Mouse (Mus musculus) liver, embryonic 12.5 days (tissue): ENCODE measurements at regions not wholly inside any gene's neighbourhood (a gene's known extent, or its start where the extent isn't known, plus 50 kb on each side); places are given as distances from the start of the nearest gene placed in this dataset.

Experiments
- ATAC-seq: fragments of 200-750 bp; cut with Nextera tagmentation; 2 replicates; pipeline ENCODE4 v1.8.0; 2017; ENCODE audit warnings: moderate number of reproducible peaks, mild to moderate bottlenecking, moderate library complexity
- H3K27ac ChIP-seq: fragments of 300-500 bp; sonication (generic); 2 replicates; pipeline ENCODE4 v1.5.1; 2016; ENCODE audit warnings: mild to moderate bottlenecking
- H3K27me3 ChIP-seq: fragments of 300-500 bp; sonication (generic); replicated peaks from 2 replicates; pipeline ENCODE4 v1.6.1; 2016; ENCODE audit warnings: mild to moderate bottlenecking, moderate library complexity
- H3K36me3 ChIP-seq: fragments of 300-500 bp; sonication (generic); 2 replicates; pipeline ENCODE4 v1.6.1; 2016; ENCODE audit warnings: mild to moderate bottlenecking, moderate library complexity
- H3K4me1 ChIP-seq: fragments of 300-500 bp; sonication (generic); 2 replicates; pipeline ENCODE4 v1.6.1; 2016
- H3K4me2 ChIP-seq: fragments of 300-500 bp; sonication (generic); 2 replicates; pipeline ENCODE4 v1.6.1; 2016; ENCODE audit warnings: mild to moderate bottlenecking, moderate library complexity
- H3K4me3 ChIP-seq: fragments of 300-500 bp; sonication (generic); 2 replicates; pipeline ENCODE4 v1.5.1; 2016; ENCODE audit warnings: mild to moderate bottlenecking, moderate library complexity
- H3K9ac ChIP-seq: fragments of 300-500 bp; sonication (generic); 2 replicates; pipeline ENCODE4 v1.6.1; 2016; ENCODE audit warnings: mild to moderate bottlenecking, moderate library complexity
- H3K9me3 ChIP-seq: fragments of 300-500 bp; sonication (generic); replicated peaks from 2 replicates; pipeline ENCODE4 v1.6.1; 2016; ENCODE audit warnings: mild to moderate bottlenecking, moderate library complexity
- WGBS: fragments of 180-500 bp; shearing (Covaris S2); methylation state at CpG from one replicate; pipeline ENCODE4 v1.1.7; 2016; ENCODE audit not compliant: insufficient replicate concordance; 5-methylcytosine and 5-hydroxymethylcytosine counted together

- Histone ChIP-seq H3K36me3 (no peaks in the 10 kb centered on the region), H3K4me2 (no peak overlapping the region), H3K27ac (no peak overlapping the region), H3K4me1 (peaks cover 36% of the 10 kb centered on the region), H3K4me3 (no peak overlapping the region), H3K9ac (no peak overlapping the region), H3K27me3 (no peaks in the 10 kb centered on the region), H3K9me3 (peaks cover 7% of the 10 kb centered on the region; the same call in 1 of the 2 replicates)
- 79% methylated on average over 10 of the region's 10 CpGs for WGBS
- no peak for ATAC-seq
Observed at GRCm38 (mm10) chr4:153321085-153321484, 161.5 kb downstream of the Ajap1 start.

- H3K4me3 ChIP-seq, result no peak overlapping the region
- H3K4me1 ChIP-seq, result peaks cover 41% of the 10 kb centered on the region
- H3K9me3 ChIP-seq, result peaks cover 7% of the 10 kb centered on the region; the same call in 1 of the 2 replicates
- H3K9ac ChIP-seq, result no peak overlapping the region
- no peak overlapping the region for H3K4me2 ChIP-seq
- H3K36me3 ChIP-seq, result no peaks in the 10 kb centered on the region
- WGBS, result 74% methylated on average over 9 of the region's 9 CpGs
- no peak for ATAC-seq
- no peaks in the 10 kb centered on the region for H3K27me3 ChIP-seq
- no peak overlapping the region for H3K27ac ChIP-seq
Observed at GRCm38 (mm10) chr4:153320602-153321001, 162.0 kb downstream of the Ajap1 start.

- 19% methylated on average over 16 of the region's 16 CpGs for WGBS
- peak overlapping the region; percentile 63 for H3K4me2 ChIP-seq
- peaks cover 47% of the 10 kb centered on the region for H3K4me1 ChIP-seq
- peak; percentile 97 for ATAC-seq
- peak overlapping the region; percentile 57 for H3K4me3 ChIP-seq
- peak overlapping the region; percentile 91 for H3K27ac ChIP-seq
- H3K9me3 ChIP-seq, result peaks cover 9% of the 10 kb centered on the region; the same call in 1 of the 2 replicates
- H3K36me3 ChIP-seq, result no peaks in the 10 kb centered on the region
- no peaks in the 10 kb centered on the region for H3K27me3 ChIP-seq
- H3K9ac ChIP-seq, result peak overlapping the region; percentile 69
Observed at GRCm38 (mm10) chr4:153316964-153317724, 165.5 kb downstream of the Ajap1 start.

- WGBS, result 70% methylated on average over 4 of the region's 4 CpGs
- Histone ChIP-seq H3K4me3 (peak overlapping the region; percentile 57), H3K9me3 (0 out of 2 replicates have a peak, but pooled peaks cover 4% of the 10 kb centered on the region), H3K4me1 (peaks cover 52% of the 10 kb centered on the region), H3K9ac (peak overlapping the region; percentile 69), H3K4me2 (peak overlapping the region; percentile 63), H3K27ac (peak overlapping the region; percentile 91), H3K36me3 (no peaks in the 10 kb centered on the region), H3K27me3 (no peaks in the 10 kb centered on the region)
- peak; percentile 57 for ATAC-seq
Observed at GRCm38 (mm10) chr4:153316519-153316918, 166.1 kb downstream of the Ajap1 start.

GRCm38 (mm10) chr4:153313961-153314360 is 168.7 kb downstream of the Ajap1 start:
- H3K27ac ChIP-seq, result no peak overlapping the region
- H3K4me2 ChIP-seq, result no peak overlapping the region
- H3K9me3 ChIP-seq, result 0 out of 2 replicates have a peak, but pooled peaks cover 4% of the 10 kb centered on the region
- H3K9ac ChIP-seq, result no peak overlapping the region
- no peak overlapping the region for H3K4me3 ChIP-seq
- H3K4me1 ChIP-seq, result peaks cover 69% of the 10 kb centered on the region
- H3K27me3 ChIP-seq, result no peaks in the 10 kb centered on the region
- H3K36me3 ChIP-seq, result no peaks in the 10 kb centered on the region
- ATAC-seq, result no peak
- 78% methylated on average over 12 of the region's 12 CpGs for WGBS

GRCm38 (mm10) chr4:153311574-153311973 is 171.0 kb downstream of the Ajap1 start:
- Histone ChIP-seq H3K27me3 (no peaks in the 10 kb centered on the region), H3K27ac (peak overlapping the region; percentile 76), H3K36me3 (no peaks in the 10 kb centered on the region), H3K4me2 (peak overlapping the region; percentile 38), H3K9ac (no peak overlapping the region; the same call in 1 of the 2 replicates), H3K9me3 (0 out of 2 replicates have a peak, but pooled peaks cover 4% of the 10 kb centered on the region), H3K4me1 (peaks cover 50% of the 10 kb centered on the region), H3K4me3 (no peak overlapping the region)
- no peak for ATAC-seq
- 59% methylated on average over 5 of the region's 5 CpGs for WGBS

- Histone ChIP-seq H3K4me3 (no peak overlapping the region), H3K9ac (no peak overlapping the region), H3K4me2 (peak overlapping the region; percentile 38), H3K27me3 (no peaks in the 10 kb centered on the region), H3K9me3 (0 out of 2 replicates have a peak, but pooled peaks cover 4% of the 10 kb centered on the region), H3K36me3 (no peaks in the 10 kb centered on the region), H3K27ac (peak overlapping the region; percentile 76), H3K4me1 (peaks cover 41% of the 10 kb centered on the region)
- peak; percentile 96 for ATAC-seq
- WGBS, result 15% methylated on average over 2 of the region's 2 CpGs
Observed at GRCm38 (mm10) chr4:153310641-153311040, 172.0 kb downstream of the Ajap1 start.

- no peak overlapping the region for H3K4me2 ChIP-seq
- no peak overlapping the region for H3K4me3 ChIP-seq
- no peaks in the 10 kb centered on the region for H3K36me3 ChIP-seq
- no peaks in the 10 kb centered on the region for H3K9me3 ChIP-seq
- 54% methylated on average over 5 of the region's 5 CpGs for WGBS
- H3K9ac ChIP-seq, result no peak overlapping the region
- no peaks in the 10 kb centered on the region for H3K4me1 ChIP-seq
- H3K27me3 ChIP-seq, result no peaks in the 10 kb centered on the region
- H3K27ac ChIP-seq, result no peak overlapping the region
- ATAC-seq, result no peak
Observed at GRCm38 (mm10) chr4:153303521-153303920, 179.1 kb downstream of the Ajap1 start.

- 70% methylated on average over 4 of the region's 4 CpGs for WGBS
- no peak overlapping the region for H3K4me2 ChIP-seq
- H3K27ac ChIP-seq, result no peak overlapping the region
- no peak overlapping the region for H3K9ac ChIP-seq
- H3K4me3 ChIP-seq, result no peak overlapping the region
- ATAC-seq, result no peak
- no peaks in the 10 kb centered on the region for H3K27me3 ChIP-seq
- H3K9me3 ChIP-seq, result no peaks in the 10 kb centered on the region
- H3K4me1 ChIP-seq, result no peaks in the 10 kb centered on the region
- H3K36me3 ChIP-seq, result no peaks in the 10 kb centered on the region
Observed at GRCm38 (mm10) chr4:153302855-153303254, 179.8 kb downstream of the Ajap1 start.

GRCm38 (mm10) chr4:153298277-153298676 is 184.3 kb downstream of the Ajap1 start:
- no peaks in the 10 kb centered on the region for H3K27me3 ChIP-seq
- no peak overlapping the region for H3K9ac ChIP-seq
- no peak overlapping the region for H3K4me2 ChIP-seq
- H3K36me3 ChIP-seq, result no peaks in the 10 kb centered on the region
- WGBS, result 67% methylated on average over 5 of the region's 5 CpGs
- H3K4me3 ChIP-seq, result no peak overlapping the region
- no peaks in the 10 kb centered on the region for H3K9me3 ChIP-seq
- ATAC-seq, result no peak
- H3K27ac ChIP-seq, result no peak overlapping the region
- H3K4me1 ChIP-seq, result no peaks in the 10 kb centered on the region

GRCm38 (mm10) chr4:153294828-153295227 is 187.8 kb downstream of the Ajap1 start:
- H3K4me3 ChIP-seq, result no peak overlapping the region
- H3K4me1 ChIP-seq, result no peaks in the 10 kb centered on the region
- no peak for ATAC-seq
- no peak overlapping the region for H3K27ac ChIP-seq
- WGBS, result 62% methylated on average over 6 of the region's 6 CpGs
- H3K27me3 ChIP-seq, result no peaks in the 10 kb centered on the region
- H3K4me2 ChIP-seq, result no peak overlapping the region
- H3K9me3 ChIP-seq, result 0 out of 2 replicates have a peak, but pooled peaks cover 4% of the 10 kb centered on the region
- no peaks in the 10 kb centered on the region for H3K36me3 ChIP-seq
- no peak overlapping the region for H3K9ac ChIP-seq

GRCm38 (mm10) chr4:153293137-153293536 is 189.5 kb downstream of the Ajap1 start:
- no peak overlapping the region for H3K4me2 ChIP-seq
- 50% methylated on average over 3 of the region's 3 CpGs for WGBS
- no peak overlapping the region for H3K9ac ChIP-seq
- no peak overlapping the region for H3K27ac ChIP-seq
- H3K9me3 ChIP-seq, result 0 out of 2 replicates have a peak, but pooled peaks cover 4% of the 10 kb centered on the region
- no peaks in the 10 kb centered on the region for H3K36me3 ChIP-seq
- no peak for ATAC-seq
- no peaks in the 10 kb centered on the region for H3K27me3 ChIP-seq
- no peaks in the 10 kb centered on the region for H3K4me1 ChIP-seq
- no peak overlapping the region for H3K4me3 ChIP-seq
